ENCODE assay signal across 25 mouse cellular contexts in the genomic region with DNA sequence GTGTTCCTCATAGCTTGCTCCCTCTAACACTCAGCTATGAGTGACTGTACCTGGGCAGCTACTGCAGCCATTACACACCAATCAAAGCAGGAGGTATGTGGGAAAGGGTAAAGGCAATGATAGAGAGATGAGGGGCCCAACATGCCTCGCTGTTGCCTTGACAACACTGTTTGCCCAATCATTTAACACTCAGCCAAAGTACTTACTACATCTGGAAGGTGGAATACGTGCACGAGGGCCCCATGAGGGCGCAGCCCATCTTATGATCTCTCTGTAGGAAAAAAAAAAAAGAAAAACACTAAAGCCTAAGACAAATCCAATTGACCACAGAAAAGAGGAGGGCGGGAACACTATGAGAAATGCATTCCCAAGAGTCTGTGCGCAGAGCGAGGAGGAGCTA. TPM values are rescaled to one million over a fixed set of nuclear protein-coding genes. Genes with fewer than 3 reads are reported as not detected.
DNase-seq lines count a peak whose midpoint lies in the region; ATAC-seq and TF ChIP-seq lines count a peak whose summit lies in the region.
"Had no signal": no experiment of that assay in that cellular context is flagged by ENCODE, and none has a peak within 500 bp of the region (broad histone marks: within the 10 kb centered on the region; RNA-seq: fewer than 3 reads in every experiment).

No protein-coding gene starts in this region.

- TF ChIP-seq CTCF in lung, adult 2 months (IDR thresholded peaks at IDR 0.05; ENCODE audit: insufficient read depth, low read length), result no peak

- TF ChIP-seq POLR2A in lung, adult 2 months (IDR thresholded peaks at IDR 0.05; ENCODE audit: borderline replicate concordance, extremely low read depth, low read depth, low read length), result no peak

- no peak for DNase-seq in lung, adult 2 months
- peak; percentile 16 for DNase-seq in R1 (ENCODE audit: low read depth, low spot score)
- DNase-seq in fibroblast of lung, adult 2 months (ENCODE audit: low read depth), result peak; percentile 59
- DNase-seq in MN1 (ENCODE audit: low spot score), result no peak
- no peak for DNase-seq in spleen, adult 18-20 months
- DNase-seq: adrenal gland, postnatal 10 days; adrenal gland, postnatal 36 days; cerebellum, adult 18-20 months; cerebellum, adult 9-10 months; cerebellum, postnatal 25 days; gastrocnemius, postnatal 10 days; gastrocnemius, postnatal 36 days; heart, adult 2 months; heart, postnatal 14 days had no signal

- H3K36me3 ChIP-seq in lung, embryonic 16.5 days (ENCODE audit: control insufficient read depth, insufficient read depth, low read length), result no peaks in the 10 kb centered on the region
- 0 out of 2 replicates have a peak, but pooled peaks cover 2% of the 10 kb centered on the region for H3K36me3 ChIP-seq in intestine, embryonic 16.5 days (ENCODE audit: control insufficient read depth, insufficient read depth, low read length)
- H3K36me3 ChIP-seq: embryonic facial prominence, embryonic 12.5 days; embryonic facial prominence, embryonic 15.5 days; heart, embryonic 10.5 days; heart, embryonic 13.5 days; hindbrain, embryonic 12.5 days; hindbrain, embryonic 15.5 days had no signal

- H3K4me3 ChIP-seq in lung, embryonic 16.5 days (ENCODE audit: low read length), result no peak overlapping the region
- no peak overlapping the region for H3K4me3 ChIP-seq in lung, adult 2 months (replicated peaks; ENCODE audit: extremely low read depth, low read depth, low read length)
- no peak overlapping the region for H3K4me3 ChIP-seq in intestine, embryonic 16.5 days (ENCODE audit: low read length)
- H3K4me3 ChIP-seq: embryonic facial prominence, embryonic 12.5 days; embryonic facial prominence, embryonic 15.5 days; forebrain, embryonic 13.5 days; heart, adult 2 months; heart, embryonic 10.5 days; heart, embryonic 13.5 days; hindbrain, embryonic 12.5 days; hindbrain, embryonic 15.5 days had no signal

- peak overlapping the region; percentile 29; the same call in 1 of the 2 replicates for H3K27ac ChIP-seq in lung, embryonic 16.5 days (ENCODE audit: low read length)
- H3K27ac ChIP-seq in intestine, embryonic 16.5 days (ENCODE audit: low read length), result no peak overlapping the region
- H3K27ac ChIP-seq: embryonic facial prominence, embryonic 12.5 days; embryonic facial prominence, embryonic 15.5 days; forebrain, embryonic 13.5 days; heart, adult 2 months; heart, embryonic 10.5 days; heart, embryonic 13.5 days; hindbrain, embryonic 12.5 days; hindbrain, embryonic 15.5 days had no signal

- H3K4me2 ChIP-seq in lung, embryonic 16.5 days (ENCODE audit: low read depth, low read length), result no peak overlapping the region
- no peak overlapping the region for H3K4me2 ChIP-seq in intestine, embryonic 16.5 days (ENCODE audit: low read depth, low read length)
- H3K4me2 ChIP-seq: embryonic facial prominence, embryonic 12.5 days; embryonic facial prominence, embryonic 15.5 days; forebrain, embryonic 13.5 days; heart, embryonic 13.5 days; hindbrain, embryonic 12.5 days; hindbrain, embryonic 15.5 days had no signal

- H3K9me3 ChIP-seq in lung, embryonic 16.5 days (ENCODE audit: control insufficient read depth, low read length), result no peaks in the 10 kb centered on the region
- H3K9me3 ChIP-seq in intestine, embryonic 16.5 days (ENCODE audit: control insufficient read depth, low read length), result no peaks in the 10 kb centered on the region
- H3K9me3 ChIP-seq: embryonic facial prominence, embryonic 12.5 days; embryonic facial prominence, embryonic 15.5 days; forebrain, embryonic 13.5 days; heart, embryonic 10.5 days; heart, embryonic 13.5 days; hindbrain, embryonic 12.5 days; hindbrain, embryonic 15.5 days had no signal

- H3K9ac ChIP-seq in lung, embryonic 16.5 days (ENCODE audit: low read length), result no peak overlapping the region
- no peak overlapping the region for H3K9ac ChIP-seq in intestine, embryonic 16.5 days (ENCODE audit: low read depth, low read length)
- H3K9ac ChIP-seq: embryonic facial prominence, embryonic 12.5 days; embryonic facial prominence, embryonic 15.5 days; forebrain, embryonic 13.5 days; heart, embryonic 13.5 days; hindbrain, embryonic 12.5 days; hindbrain, embryonic 15.5 days had no signal

- ATAC-seq in lung, embryonic 16.5 days (ENCODE audit: low read depth), result peak; percentile 66
- ATAC-seq in intestine, embryonic 16.5 days, result peak; percentile 93
- ATAC-seq: CD4-positive, CD25-positive, alpha-beta regulatory T cell, adult 4 months; forebrain, embryonic 13.5 days; forebrain, embryonic 16.5 days had no signal

- 69% methylated on average over 7 of the region's 7 CpGs for WGBS in lung, embryonic 16.5 days
- 65% methylated on average over 7 of the region's 7 CpGs for WGBS in lung, adult 2 months
- WGBS in intestine, embryonic 16.5 days, result 70% methylated on average over 7 of the region's 7 CpGs

- H3K4me1 ChIP-seq in lung, embryonic 16.5 days (replicated peaks; ENCODE audit: control insufficient read depth, insufficient read depth, low read length), result peaks cover 6% of the 10 kb centered on the region
- no peaks in the 10 kb centered on the region; the same call in 1 of the 2 replicates for H3K4me1 ChIP-seq in lung, adult 2 months (ENCODE audit: control insufficient read depth, insufficient read depth, low read length)
- peaks cover 5% of the 10 kb centered on the region; the same call in 1 of the 2 replicates for H3K4me1 ChIP-seq in intestine, embryonic 16.5 days (ENCODE audit: control insufficient read depth, insufficient read depth, low read length)
- H3K4me1 ChIP-seq: embryonic facial prominence, embryonic 12.5 days; embryonic facial prominence, embryonic 15.5 days; forebrain, embryonic 13.5 days; heart, embryonic 10.5 days; heart, embryonic 13.5 days; hindbrain, embryonic 12.5 days; hindbrain, embryonic 15.5 days had no signal

- H3K27me3 ChIP-seq in lung, embryonic 16.5 days (ENCODE audit: control insufficient read depth, insufficient read depth, low read depth, low read length), result no peaks in the 10 kb centered on the region
- H3K27me3 ChIP-seq in intestine, embryonic 16.5 days (replicated peaks; ENCODE audit: control insufficient read depth, insufficient read depth, low read length), result no peaks in the 10 kb centered on the region
- H3K27me3 ChIP-seq: embryonic facial prominence, embryonic 12.5 days; embryonic facial prominence, embryonic 15.5 days; forebrain, embryonic 13.5 days; heart, embryonic 13.5 days; hindbrain, embryonic 12.5 days; hindbrain, embryonic 15.5 days had no signal

RNA-seq across cellular contexts. Expression of a gene that starts 11.7 kb away (rescaled TPM):
- 0.13 and 0.21 TPM in 2 replicates for polyA plus RNA-seq in lung, embryonic 16.5 days (2015; fragmentation: Nextera tagmentation; extraction: Ambion mirVana)
- 0.04 and 0.27 TPM in 2 replicates for polyA plus RNA-seq in lung, adult 2 months (2012; rRNA removed)
- polyA plus RNA-seq in intestine, embryonic 16.5 days (2015; fragmentation: Nextera tagmentation; extraction: Ambion mirVana), result 91.5 and 109 TPM in 2 replicates
- polyA plus RNA-seq: CD4-positive, CD25-positive, alpha-beta regulatory T cell, adult 4 months; heart, adult 2 months had no signal

RNA-seq across cellular contexts. Expression of a gene that starts 34.4 kb away (rescaled TPM):
- 0.93 and 1.1 TPM in 2 replicates for polyA plus RNA-seq in lung, embryonic 16.5 days (2015; fragmentation: Nextera tagmentation; extraction: Ambion mirVana)
- polyA plus RNA-seq in lung, adult 2 months (2012; rRNA removed), result 0.65 and 1.1 TPM in 2 replicates
- polyA plus RNA-seq in intestine, embryonic 16.5 days (2015; fragmentation: Nextera tagmentation; extraction: Ambion mirVana), result 0.40 and 0.49 TPM in 2 replicates

RNA-seq across cellular contexts. Expression of a gene that starts 38.2 kb away (rescaled TPM):
- 121 and 141 TPM in 2 replicates for polyA plus RNA-seq in lung, embryonic 16.5 days (2015; fragmentation: Nextera tagmentation; extraction: Ambion mirVana)
- polyA plus RNA-seq in lung, adult 2 months (2012; rRNA removed), result 242 and 409 TPM in 2 replicates
- polyA plus RNA-seq in intestine, embryonic 16.5 days (2015; fragmentation: Nextera tagmentation; extraction: Ambion mirVana), result 217 and 222 TPM in 2 replicates

RNA-seq across cellular contexts. Expression of a gene that starts 57.6 kb away (rescaled TPM):
- 0.87 and 1.7 TPM in 2 replicates for polyA plus RNA-seq in lung, embryonic 16.5 days (2015; fragmentation: Nextera tagmentation; extraction: Ambion mirVana)
- 0.57 and 1.0 TPM in 2 replicates for polyA plus RNA-seq in lung, adult 2 months (2012; rRNA removed)
- 0.65 and 0.93 TPM in 2 replicates for polyA plus RNA-seq in intestine, embryonic 16.5 days (2015; fragmentation: Nextera tagmentation; extraction: Ambion mirVana)

RNA-seq across cellular contexts. Expression of a gene that starts 58.2 kb away (rescaled TPM):
- 91.1 and 107 TPM in 2 replicates for polyA plus RNA-seq in lung, embryonic 16.5 days (2015; fragmentation: Nextera tagmentation; extraction: Ambion mirVana)
- polyA plus RNA-seq in lung, adult 2 months (2012; rRNA removed), result 31.3 and 32.2 TPM in 2 replicates
- 82.1 and 82.3 TPM in 2 replicates for polyA plus RNA-seq in intestine, embryonic 16.5 days (2015; fragmentation: Nextera tagmentation; extraction: Ambion mirVana)

Comparison
In these comparisons a context has a peak if more than half of its experiments do, and no peak if none do; other contexts are left out.
1. DNase-seq: peak in R1 (single experiment) and fibroblast of lung, adult 2 months (single experiment); none in lung, adult 2 months (single experiment), MN1 (single experiment) and spleen, adult 18-20 months (0 of 2).
2. RNA of a gene that starts 11.7 kb away (polyA plus RNA-seq): 91.5 to 109 TPM in intestine, embryonic 16.5 days; 0.13 to 0.21 TPM in lung, embryonic 16.5 days and 0.04 to 0.27 TPM in lung, adult 2 months; every median in the first group is over 10 times any median in the second.